Mouse (Mus musculus) B cell, adult 67 days (primary cell): ENCODE measurements around the gene Olfr866. TPM values are rescaled to one million over a fixed set of nuclear protein-coding genes. Genes with fewer than 3 reads are reported as not detected.

ENCODE experiments used
- total RNA-seq, 2 experiments: library from RNA; stranded (reverse); gene quantifications; 4 replicates each; pipeline ENCODE4 v1.2.4; 2023

The Olfr866 gene
- not detected for total RNA-seq

GRCm38 (mm10) chr9:20027935-20028334 is at the start of gene Olfr866:
Gene Olfr866, minus strand, starts transcription at chr9:20028035.

GRCm38 (mm10) chr9:20057462-20057861 is 29.6 kb upstream of the Olfr866 start, which contains the start of gene Olfr867:
Gene Olfr867, minus strand, starts transcription at chr9:20057562.

Other genes starting within 250 kb of the Olfr866 start
- gene Olfr58, start 247.8 kb downstream of the Olfr866 start, total RNA-seq, result not detected
- not detected for gene Olfr859, start 223.1 kb downstream of the Olfr866 start, total RNA-seq
- gene Olfr860, start 178.3 kb downstream of the Olfr866 start, total RNA-seq, result not detected
- gene Olfr862, start 140.0 kb downstream of the Olfr866 start, total RNA-seq, result not detected
- gene Olfr77, start 111.2 kb downstream of the Olfr866 start, total RNA-seq, result not detected
- gene Olfr867, start 29.5 kb upstream of the Olfr866 start, total RNA-seq, result not detected
- not detected for gene Olfr868, start 70.6 kb upstream of the Olfr866 start, total RNA-seq
- not detected for gene Olfr869, start 101.0 kb upstream of the Olfr866 start, total RNA-seq
- gene Olfr870, start 146.0 kb upstream of the Olfr866 start, total RNA-seq, result not detected
- gene Olfr871, start 184.2 kb upstream of the Olfr866 start, total RNA-seq, result not detected
- not detected for gene Olfr872, start 209.1 kb upstream of the Olfr866 start, total RNA-seq